Mouse (Mus musculus): ENCODE measurements around the gene Tmem145. TPM values are rescaled to one million over a fixed set of nuclear protein-coding genes. Genes with fewer than 3 reads are reported as not detected.

Gene Tmem145
- total and polyA plus RNA-seq, 3 experiments: not detected

- Histone ChIP-seq H3K4me3 (ENCODE audit: low read depth, low read length) (peak overlapping the region; percentile 93), H3K9me3 (replicated peaks) (no peaks in the 10 kb centered on the region), H3K36me3 (replicated peaks) (peaks cover 46% of the 10 kb centered on the region), H3K27me3 (ENCODE audit: insufficient read depth, low read length) (no peaks in the 10 kb centered on the region), H3K4me1 (ENCODE audit: insufficient read depth, low read depth, low read length) (peaks cover 52% of the 10 kb centered on the region)
- TF ChIP-seq GATA2 (IDR thresholded peaks at IDR 0.05; ENCODE audit: borderline replicate concordance, low read depth, low read length) (no peak), GATA1 (IDR thresholded peaks at IDR 0.05; ENCODE audit: borderline replicate concordance, low read length) (no peak), TAL1 (conservative IDR thresholded peaks at IDR 0.05; ENCODE audit: low read depth, low read length) (no peak), CTCF (IDR thresholded peaks at IDR 0.05; ENCODE audit: low read depth, low read length) (no peak)
- DNase-seq (ENCODE audit: low spot score) (no peak), ATAC-seq (ENCODE audit: extremely low read depth, insufficient number of reproducible peaks, low FRiP score, poor library complexity, severe bottlenecking) (no peak)
These were observed 8.9 kb upstream of the Tmem145 start for GRCm38 (mm10) chr7:25296945-25297453.

GRCm38 (mm10) chr7:25297454-25298325 lies 8.2 kb upstream of the Tmem145 start, which contains the start of gene Pafah1b3:
Gene Pafah1b3 (minus strand): TSS chr7:25297986.
- H3K4me1 ChIP-seq (ENCODE audit: insufficient read depth, low read depth, low read length): peaks cover 45% of the 10 kb centered on the region
- peaks cover 1% of the 10 kb centered on the region; the same call in 1 of the 2 replicates for H3K27me3 ChIP-seq (ENCODE audit: insufficient read depth, low read length)
- H3K36me3 ChIP-seq (replicated peaks): peaks cover 39% of the 10 kb centered on the region
- ATAC-seq (ENCODE audit: extremely low read depth, insufficient number of reproducible peaks, low FRiP score, poor library complexity, severe bottlenecking) (peak; percentile 75), DNase-seq (ENCODE audit: low spot score) (peak; percentile 78)
- peak within 1 kb of the TSS; percentile 93 for H3K4me3 ChIP-seq (ENCODE audit: low read depth, low read length)
- no peak for TF ChIP-seq TAL1 (conservative IDR thresholded peaks at IDR 0.05; ENCODE audit: low read depth, low read length)
- TF ChIP-seq POLR2AphosphoS5 (IDR thresholded peaks at IDR 0.05; ENCODE audit: insufficient replicate concordance, low read depth, low read length): 0 out of 2 replicates have a peak, but pooled peaks have one; percentile 23
- H3K9me3 ChIP-seq (replicated peaks): no peaks in the 10 kb centered on the region

GRCm38 (mm10) chr7:25301063-25301462 lies 4.8 kb upstream of the Tmem145 start, which contains the start of gene Prr19:
Gene Prr19 (plus strand): TSS chr7:25301411.
- peaks cover 6% of the 10 kb centered on the region for H3K36me3 ChIP-seq (replicated peaks)
- no peak for DNase-seq (ENCODE audit: low spot score)
- H3K4me1 ChIP-seq (ENCODE audit: insufficient read depth, low read depth, low read length): peaks cover 36% of the 10 kb centered on the region
- TF ChIP-seq TAL1 (conservative IDR thresholded peaks at IDR 0.05; ENCODE audit: low read depth, low read length) (no peak), POLR2AphosphoS5 (IDR thresholded peaks at IDR 0.05; ENCODE audit: insufficient replicate concordance, low read depth, low read length) (no peak), GATA2 (IDR thresholded peaks at IDR 0.05; ENCODE audit: borderline replicate concordance, low read depth, low read length) (no peak)
- H3K9me3 ChIP-seq (replicated peaks): no peaks in the 10 kb centered on the region
- no peak within 1 kb of the TSS for H3K4me3 ChIP-seq (ENCODE audit: low read depth, low read length)
- peaks cover 29% of the 10 kb centered on the region for H3K27me3 ChIP-seq (ENCODE audit: insufficient read depth, low read length)
- ATAC-seq (ENCODE audit: extremely low read depth, insufficient number of reproducible peaks, low FRiP score, poor library complexity, severe bottlenecking): no peak

- Histone ChIP-seq H3K27me3 (ENCODE audit: insufficient read depth, low read length) (peaks cover 44% of the 10 kb centered on the region), H3K9me3 (replicated peaks) (no peaks in the 10 kb centered on the region), H3K4me3 (ENCODE audit: low read depth, low read length) (no peak overlapping the region), H3K36me3 (replicated peaks) (no peaks in the 10 kb centered on the region), H3K4me1 (ENCODE audit: insufficient read depth, low read depth, low read length) (peaks cover 20% of the 10 kb centered on the region)
- DNase-seq (ENCODE audit: low spot score) (no peak), ATAC-seq (ENCODE audit: extremely low read depth, insufficient number of reproducible peaks, low FRiP score, poor library complexity, severe bottlenecking) (no peak)
- TF ChIP-seq CTCF (IDR thresholded peaks at IDR 0.05; ENCODE audit: low read depth, low read length) (no peak), POLR2AphosphoS5 (IDR thresholded peaks at IDR 0.05; ENCODE audit: insufficient replicate concordance, low read depth, low read length) (no peak), GATA1 (IDR thresholded peaks at IDR 0.05; ENCODE audit: borderline replicate concordance, low read length) (no peak)
These were observed 2.8 kb upstream of the Tmem145 start for GRCm38 (mm10) chr7:25303003-25303684.

- peaks cover 48% of the 10 kb centered on the region for H3K27me3 ChIP-seq (ENCODE audit: insufficient read depth, low read length)
- TF ChIP-seq CTCF (IDR thresholded peaks at IDR 0.05; ENCODE audit: low read depth, low read length) (no peak), GATA2 (IDR thresholded peaks at IDR 0.05; ENCODE audit: borderline replicate concordance, low read depth, low read length) (no peak), POLR2AphosphoS5 (IDR thresholded peaks at IDR 0.05; ENCODE audit: insufficient replicate concordance, low read depth, low read length) (no peak), GATA1 (IDR thresholded peaks at IDR 0.05; ENCODE audit: borderline replicate concordance, low read length) (no peak)
These were observed 2.3 kb upstream of the Tmem145 start for GRCm38 (mm10) chr7:25303685-25304006.

GRCm38 (mm10) chr7:25305481-25305880 lies 425 bp upstream of the Tmem145 start:
- Histone ChIP-seq H3K36me3 (replicated peaks) (no peaks in the 10 kb centered on the region), H3K9me3 (replicated peaks) (no peaks in the 10 kb centered on the region), H3K4me1 (ENCODE audit: insufficient read depth, low read depth, low read length) (peaks cover 13% of the 10 kb centered on the region), H3K27me3 (ENCODE audit: insufficient read depth, low read length) (peaks cover 59% of the 10 kb centered on the region), H3K4me3 (ENCODE audit: low read depth, low read length) (no peak overlapping the region)
- DNase-seq (ENCODE audit: low spot score): no peak
- ATAC-seq (ENCODE audit: extremely low read depth, insufficient number of reproducible peaks, low FRiP score, poor library complexity, severe bottlenecking): no peak; the same call in 1 of the 2 replicates
- TF ChIP-seq CTCF (IDR thresholded peaks at IDR 0.05; ENCODE audit: low read depth, low read length) (no peak), GATA1 (IDR thresholded peaks at IDR 0.05; ENCODE audit: borderline replicate concordance, low read length) (no peak), GATA2 (IDR thresholded peaks at IDR 0.05; ENCODE audit: borderline replicate concordance, low read depth, low read length) (no peak), TAL1 (conservative IDR thresholded peaks at IDR 0.05; ENCODE audit: low read depth, low read length) (no peak), POLR2AphosphoS5 (IDR thresholded peaks at IDR 0.05; ENCODE audit: insufficient replicate concordance, low read depth, low read length) (no peak)

More at GRCm38 (mm10) chr7:25303685-25304006, 2.3 kb upstream of the Tmem145 start:
- H3K9me3 ChIP-seq (replicated peaks): no peaks in the 10 kb centered on the region
- ATAC-seq (ENCODE audit: extremely low read depth, insufficient number of reproducible peaks, low FRiP score, poor library complexity, severe bottlenecking) (no peak), DNase-seq (ENCODE audit: low spot score) (no peak)
- H3K4me1 ChIP-seq (ENCODE audit: insufficient read depth, low read depth, low read length): peaks cover 16% of the 10 kb centered on the region
- no peak overlapping the region for H3K4me3 ChIP-seq (ENCODE audit: low read depth, low read length)
- H3K36me3 ChIP-seq (replicated peaks): no peaks in the 10 kb centered on the region

Measured in G1E (cell line).